Mouse (Mus musculus) intestine, embryonic 15.5 days (tissue): ENCODE data around the gene Cachd1. TPM values are rescaled to one million over a fixed set of nuclear protein-coding genes. Genes with fewer than 3 reads are reported as not detected.
A peak's percentile ranks its signal among the peaks of the same experiment; 100 is the strongest.

ENCODE experiments used
- ATAC-seq: fragments of 200-750 bp; cut with Nextera tagmentation; 2 replicates; pipeline ENCODE4 v1.8.0; 2017; ENCODE audit warnings: moderate TSS enrichment, moderate library complexity
- H3K27ac ChIP-seq: fragments of 300-500 bp; sonication (generic); 2 replicates; pipeline ENCODE4 v1.5.1; 2015; ENCODE audit warnings: mild to moderate bottlenecking, inconsistent platforms
- H3K27me3 ChIP-seq: fragments of 300-500 bp; sonication (generic); replicated peaks from 2 replicates; pipeline ENCODE4 v1.6.1; 2015; ENCODE audit warnings: inconsistent platforms
- H3K36me3 ChIP-seq: fragments of 300-500 bp; sonication (generic); 2 replicates; pipeline ENCODE4 v1.6.1; 2015; ENCODE audit warnings: inconsistent platforms
- H3K4me1 ChIP-seq: fragments of 300-500 bp; sonication (generic); replicated peaks from 2 replicates; pipeline ENCODE4 v1.6.1; 2015; ENCODE audit warnings: inconsistent platforms
- H3K4me2 ChIP-seq: fragments of 300-500 bp; sonication (generic); replicated peaks from 2 replicates; pipeline ENCODE4 v1.6.1; 2015; ENCODE audit warnings: mild to moderate bottlenecking, inconsistent platforms
- H3K4me3 ChIP-seq: fragments of 300-500 bp; sonication (generic); replicated peaks from 2 replicates; pipeline ENCODE4 v1.5.1; 2015; ENCODE audit warnings: inconsistent platforms
- H3K9ac ChIP-seq: fragments of 300-500 bp; sonication (generic); 2 replicates; pipeline ENCODE4 v1.6.1; 2015; ENCODE audit warnings: inconsistent platforms
- H3K9me3 ChIP-seq: fragments of 300-500 bp; sonication (generic); 2 replicates; pipeline ENCODE4 v1.6.1; 2016; ENCODE audit warnings: inconsistent platforms
- WGBS: fragments of 180-500 bp; shearing (Covaris S2); methylation state at CpG from one replicate; pipeline ENCODE4 v1.1.7; 2015; 5-methylcytosine and 5-hydroxymethylcytosine counted together
- polyA plus RNA-seq: library from polyadenylated mRNA; unstranded; fragments of >200 nt; fragmentation: Nextera tagmentation; extraction: Ambion mirVana; gene quantifications from 2 replicates; pipeline ENCODE4 v1.2.1, GENCODE M21; 2015

Gene Cachd1
- polyA plus RNA-seq, 1 experiment from 2014 or later, result 13.4 TPM

DNA sequence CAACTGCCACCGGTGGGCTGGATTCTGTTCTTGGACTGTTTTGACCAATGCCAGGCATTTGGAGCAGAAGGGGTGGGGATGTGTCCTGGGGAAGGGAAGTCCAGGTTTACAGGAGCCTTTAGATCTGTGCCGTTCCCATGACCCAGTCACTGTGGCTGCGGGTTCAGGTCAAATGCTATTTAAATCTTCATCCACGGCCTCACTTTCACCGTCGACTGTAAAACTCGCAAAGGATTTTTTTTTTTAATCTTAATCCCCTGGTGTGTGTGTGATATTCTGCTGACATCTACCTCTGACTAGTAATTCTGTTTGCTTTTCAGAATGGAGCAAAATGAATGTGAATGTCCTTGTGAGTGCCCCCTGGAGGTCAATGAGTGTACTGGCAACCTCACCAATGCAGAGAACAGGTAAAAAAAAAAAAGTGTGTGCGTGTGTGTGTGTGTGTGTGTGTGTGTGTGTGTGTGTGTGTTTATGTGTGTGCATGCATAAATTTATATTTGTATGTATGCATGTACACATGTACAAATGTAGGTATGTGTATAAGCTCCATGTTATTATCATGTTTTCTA is 211.8 kb downstream of the Cachd1 start:
- peaks cover 1% of the 10 kb centered on the region; the same call in 1 of the 2 replicates for H3K36me3 ChIP-seq
- H3K9me3 ChIP-seq, result no peaks in the 10 kb centered on the region
- H3K9ac ChIP-seq, result no peak overlapping the region
- no peak overlapping the region for H3K4me3 ChIP-seq
- no peak overlapping the region for H3K4me2 ChIP-seq
- WGBS, result 87% methylated on average over 8 of the region's 8 CpGs
- no peaks in the 10 kb centered on the region for H3K4me1 ChIP-seq
- H3K27me3 ChIP-seq, result no peaks in the 10 kb centered on the region
- no peak for ATAC-seq
- H3K27ac ChIP-seq, result no peak overlapping the region

DNA sequence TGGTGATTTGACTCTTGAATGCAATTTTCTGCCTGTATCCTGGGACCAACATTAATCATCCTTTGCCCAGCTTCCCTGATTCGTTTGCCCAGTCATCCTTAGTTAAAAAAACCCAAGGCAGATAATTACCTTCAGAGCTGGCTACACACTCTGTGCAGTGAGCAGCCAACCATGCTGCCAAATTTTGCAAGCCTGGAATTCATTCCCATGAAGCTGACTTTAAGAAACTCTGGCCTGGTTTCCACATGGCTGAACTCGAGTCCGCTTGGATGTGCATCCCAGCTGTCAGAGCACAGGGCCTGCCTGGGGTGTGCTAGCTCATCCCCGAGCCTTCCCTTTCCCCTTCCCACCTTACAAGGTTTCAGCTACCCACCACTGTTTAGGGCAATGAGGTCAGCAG is 214.5 kb downstream of the Cachd1 start:
- Histone ChIP-seq H3K4me3 (no peak overlapping the region), H3K4me2 (no peak overlapping the region), H3K27me3 (no peaks in the 10 kb centered on the region), H3K4me1 (no peaks in the 10 kb centered on the region), H3K36me3 (peaks cover 6% of the 10 kb centered on the region; the same call in 1 of the 2 replicates), H3K9ac (no peak overlapping the region), H3K9me3 (no peaks in the 10 kb centered on the region), H3K27ac (no peak overlapping the region)
- 69% methylated on average over 4 of the region's 4 CpGs for WGBS
- no peak for ATAC-seq

DNA sequence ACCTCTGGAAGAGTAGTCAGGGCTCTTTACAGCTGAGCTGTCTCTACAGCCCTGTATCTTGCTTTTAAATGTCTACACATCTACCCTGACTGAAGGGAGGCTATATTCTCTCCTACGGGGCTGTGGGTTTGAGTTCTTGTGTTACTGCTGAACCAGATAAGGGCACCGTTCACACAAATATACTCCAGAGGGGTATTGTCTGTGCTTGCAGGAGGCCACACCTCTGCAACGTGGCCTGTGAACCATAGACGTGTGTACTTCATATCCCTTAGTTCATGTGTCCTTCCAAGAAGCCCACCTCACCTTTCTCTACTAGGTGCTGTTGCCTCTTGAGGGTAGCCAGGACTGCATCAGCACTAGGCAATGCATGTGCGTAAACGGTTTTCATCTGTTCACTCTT is 215.6 kb downstream of the Cachd1 start:
- ATAC-seq, result no peak
- Histone ChIP-seq H3K9ac (no peak overlapping the region), H3K4me1 (no peaks in the 10 kb centered on the region), H3K4me3 (no peak overlapping the region), H3K27ac (no peak overlapping the region), H3K36me3 (peaks cover 6% of the 10 kb centered on the region), H3K4me2 (no peak overlapping the region), H3K27me3 (no peaks in the 10 kb centered on the region), H3K9me3 (no peaks in the 10 kb centered on the region)
- WGBS, result 86% methylated on average over 6 of the region's 6 CpGs

- WGBS, result 73% methylated on average over 18 of the region's 18 CpGs
Measured at GRCm38 (mm10) chr4:100994442-100995255, 218.2 kb downstream of the Cachd1 start.

DNA sequence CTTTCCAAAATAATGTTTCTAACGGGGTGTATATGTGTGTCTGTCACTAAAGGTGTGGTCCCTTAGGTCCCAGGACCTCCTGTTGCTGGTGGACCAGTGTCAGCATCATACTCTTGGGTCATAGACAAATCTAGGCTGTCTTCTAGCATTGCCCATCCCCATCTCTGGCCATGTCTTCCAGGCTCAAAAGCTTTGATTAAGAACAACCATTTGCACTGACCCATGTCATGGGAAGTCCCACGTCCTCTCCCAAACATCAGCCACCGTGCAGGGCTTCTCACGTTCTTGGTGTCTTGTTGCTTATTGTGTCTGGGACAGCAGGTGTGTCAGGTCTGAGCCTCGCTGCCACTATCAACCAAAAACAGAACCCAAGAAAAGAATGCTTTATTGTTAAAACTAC is 219.1 kb downstream of the Cachd1 start:
- Histone ChIP-seq H3K4me3 (no peak overlapping the region), H3K27ac (no peak overlapping the region), H3K9ac (no peak overlapping the region), H3K36me3 (peaks cover 10% of the 10 kb centered on the region), H3K4me2 (no peak overlapping the region), H3K27me3 (no peaks in the 10 kb centered on the region), H3K9me3 (no peaks in the 10 kb centered on the region), H3K4me1 (no peaks in the 10 kb centered on the region)
- no peak for ATAC-seq
- WGBS, result 85% methylated on average over 5 of the region's 5 CpGs

More at GRCm38 (mm10) chr4:100994442-100995255, 218.2 kb downstream of the Cachd1 start:
- Histone ChIP-seq H3K9ac (no peak overlapping the region), H3K27me3 (no peaks in the 10 kb centered on the region), H3K4me2 (no peak overlapping the region), H3K36me3 (peaks cover 10% of the 10 kb centered on the region), H3K27ac (no peak overlapping the region), H3K9me3 (no peaks in the 10 kb centered on the region), H3K4me1 (no peaks in the 10 kb centered on the region), H3K4me3 (no peak overlapping the region)
- peak; percentile 70; the same call in 1 of the 2 replicates for ATAC-seq

GRCm38 (mm10) chr4:100996060-100996651 is 219.7 kb downstream of the Cachd1 start:
- Histone ChIP-seq H3K4me2 (no peak overlapping the region), H3K4me1 (no peaks in the 10 kb centered on the region), H3K27ac (no peak overlapping the region), H3K9ac (no peak overlapping the region), H3K9me3 (no peaks in the 10 kb centered on the region), H3K4me3 (no peak overlapping the region), H3K27me3 (no peaks in the 10 kb centered on the region), H3K36me3 (peaks cover 10% of the 10 kb centered on the region)
- ATAC-seq, result no peak
- 86% methylated on average over 4 of the region's 4 CpGs for WGBS

DNA sequence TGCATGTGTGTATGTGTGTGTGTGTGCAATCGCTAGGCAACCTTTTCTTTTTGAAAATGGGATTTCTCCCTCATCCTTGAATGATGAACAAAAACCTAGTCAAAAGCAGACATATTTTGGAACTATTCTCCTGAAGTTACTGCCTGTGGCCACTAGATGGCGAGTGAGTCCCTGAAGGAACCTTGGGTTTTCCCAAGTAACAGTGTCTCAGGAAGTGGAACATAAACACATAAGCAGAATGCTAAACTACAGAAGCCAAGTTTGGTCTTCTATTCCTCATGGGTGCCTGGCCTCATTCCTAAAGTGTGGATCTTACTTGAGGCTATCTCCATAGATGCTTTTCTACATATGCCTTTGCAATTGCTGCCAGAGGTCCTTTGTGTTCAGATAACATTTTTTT is 221.7 kb downstream of the Cachd1 start:
- no peaks in the 10 kb centered on the region for H3K9me3 ChIP-seq
- H3K4me2 ChIP-seq, result no peak overlapping the region
- H3K9ac ChIP-seq, result no peak overlapping the region
- no peaks in the 10 kb centered on the region for H3K4me1 ChIP-seq
- peaks cover 15% of the 10 kb centered on the region for H3K36me3 ChIP-seq
- no peak overlapping the region for H3K4me3 ChIP-seq
- 14% methylated on average over 2 of the region's 2 CpGs for WGBS
- ATAC-seq, result no peak
- H3K27ac ChIP-seq, result no peak overlapping the region
- H3K27me3 ChIP-seq, result no peaks in the 10 kb centered on the region

DNA sequence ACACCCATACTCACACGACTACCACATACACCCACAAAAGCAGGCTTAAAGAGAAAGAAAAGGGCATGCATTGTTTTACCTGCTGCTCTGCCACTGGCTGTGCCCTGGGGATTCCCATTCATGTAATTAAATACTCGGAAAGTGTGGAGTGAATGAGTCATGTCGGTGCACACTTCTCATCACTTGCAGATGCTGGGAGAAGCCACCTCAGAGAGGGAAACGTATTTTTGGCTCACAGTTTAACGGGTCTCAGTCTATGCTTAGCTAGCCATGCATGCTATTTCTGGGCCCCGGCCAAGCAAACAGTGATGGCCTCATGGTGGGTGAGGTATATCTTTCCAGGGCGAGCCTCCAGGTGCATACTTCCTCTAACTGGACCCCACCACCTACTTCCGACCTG is 222.4 kb downstream of the Cachd1 start:
- Histone ChIP-seq H3K9ac (no peak overlapping the region), H3K36me3 (peaks cover 14% of the 10 kb centered on the region), H3K4me2 (no peak overlapping the region), H3K27me3 (no peaks in the 10 kb centered on the region), H3K27ac (no peak overlapping the region), H3K9me3 (no peaks in the 10 kb centered on the region), H3K4me1 (no peaks in the 10 kb centered on the region), H3K4me3 (no peak overlapping the region)
- WGBS, result 90% methylated on average over 8 of the region's 8 CpGs
- ATAC-seq, result no peak

GRCm38 (mm10) chr4:101000622-101001021 is 224.1 kb downstream of the Cachd1 start:
- H3K27ac ChIP-seq, result no peak overlapping the region
- H3K4me2 ChIP-seq, result no peak overlapping the region
- H3K9me3 ChIP-seq, result no peaks in the 10 kb centered on the region
- H3K36me3 ChIP-seq, result peaks cover 10% of the 10 kb centered on the region
- no peak overlapping the region for H3K9ac ChIP-seq
- ATAC-seq, result no peak
- H3K4me3 ChIP-seq, result no peak overlapping the region
- H3K4me1 ChIP-seq, result no peaks in the 10 kb centered on the region
- H3K27me3 ChIP-seq, result no peaks in the 10 kb centered on the region
- 90% methylated on average over 3 of the region's 3 CpGs for WGBS

- Histone ChIP-seq H3K9me3 (no peaks in the 10 kb centered on the region), H3K27me3 (no peaks in the 10 kb centered on the region), H3K4me1 (no peaks in the 10 kb centered on the region), H3K4me3 (no peak overlapping the region), H3K4me2 (no peak overlapping the region), H3K9ac (no peak overlapping the region), H3K36me3 (peaks cover 10% of the 10 kb centered on the region), H3K27ac (no peak overlapping the region)
- ATAC-seq, result no peak
- WGBS, result 80% methylated on average over 6 of the region's 6 CpGs
Measured at GRCm38 (mm10) chr4:101001073-101001472, 224.6 kb downstream of the Cachd1 start.

DNA sequence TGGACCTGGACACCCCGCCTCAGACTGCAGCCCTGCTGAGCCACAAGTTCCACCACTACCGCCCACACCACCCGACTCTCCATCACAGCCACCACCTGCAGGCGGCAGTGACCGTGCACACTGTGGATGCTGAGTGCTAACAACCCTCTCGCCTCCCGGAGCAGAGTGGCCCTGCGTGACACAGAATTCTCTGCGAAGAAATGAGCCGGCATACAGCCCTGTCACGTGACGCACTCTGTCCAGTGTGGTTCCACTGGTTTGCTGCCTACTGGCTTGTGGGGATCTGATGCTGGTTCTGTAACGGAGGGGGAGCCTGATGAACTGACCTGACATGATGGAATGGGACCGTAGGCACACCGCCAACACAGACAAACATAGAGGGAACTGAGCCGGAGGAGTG is 226.5 kb downstream of the Cachd1 start:
- H3K4me2 ChIP-seq, result no peak overlapping the region
- no peak overlapping the region for H3K27ac ChIP-seq
- H3K36me3 ChIP-seq, result peaks cover 10% of the 10 kb centered on the region; the same call in 1 of the 2 replicates
- ATAC-seq, result no peak
- H3K27me3 ChIP-seq, result no peaks in the 10 kb centered on the region
- WGBS, result 93% methylated on average over 16 of the region's 16 CpGs
- H3K4me3 ChIP-seq, result no peak overlapping the region
- H3K4me1 ChIP-seq, result no peaks in the 10 kb centered on the region
- H3K9ac ChIP-seq, result no peak overlapping the region
- H3K9me3 ChIP-seq, result no peaks in the 10 kb centered on the region

GRCm38 (mm10) chr4:101008362-101008769 is 231.9 kb downstream of the Cachd1 start:
- WGBS, result 82% methylated on average over 5 of the region's 5 CpGs
- no peak overlapping the region for H3K4me2 ChIP-seq
- no peak overlapping the region for H3K4me3 ChIP-seq
- H3K27me3 ChIP-seq, result no peaks in the 10 kb centered on the region
- no peaks in the 10 kb centered on the region for H3K36me3 ChIP-seq
- no peaks in the 10 kb centered on the region for H3K4me1 ChIP-seq
- ATAC-seq, result no peak
- no peaks in the 10 kb centered on the region for H3K9me3 ChIP-seq
- no peak overlapping the region for H3K9ac ChIP-seq
- H3K27ac ChIP-seq, result no peak overlapping the region
